Mouse (Mus musculus) erythroblast, adult 5-6 weeks (primary cell): ENCODE data around the gene Ccdc175. TPM values are rescaled to one million over a fixed set of nuclear protein-coding genes. Genes with fewer than 3 reads are reported as not detected.

ENCODE experiments used
- ATAC-seq: replicated peaks from 2 replicates; pipeline ENCODE4 v1.8.0; 2016; ENCODE audit warnings: moderate number of reproducible peaks, mild to moderate bottlenecking, moderate TSS enrichment, inconsistent platforms; ENCODE audit not compliant: poor library complexity, low FRiP score, severe bottlenecking
- total RNA-seq, 2 experiments: library from RNA; stranded (forward) in 1 of 2; stranded (reverse) in 1 of 2; fragments of 150-400 nt in 1 of 2; fragments of 200-764, 138-1000 nt in 1 of 2; gene quantifications; 2 replicates each; pipeline versions ENCODE4 v1.2.3 to v1.2.4; 2015 to 2017; ENCODE audit warnings: low replicate concordance in 2 of 2

The Ccdc175 gene
- total RNA-seq, 2 experiments from 2014 or later: not detected

DNA sequence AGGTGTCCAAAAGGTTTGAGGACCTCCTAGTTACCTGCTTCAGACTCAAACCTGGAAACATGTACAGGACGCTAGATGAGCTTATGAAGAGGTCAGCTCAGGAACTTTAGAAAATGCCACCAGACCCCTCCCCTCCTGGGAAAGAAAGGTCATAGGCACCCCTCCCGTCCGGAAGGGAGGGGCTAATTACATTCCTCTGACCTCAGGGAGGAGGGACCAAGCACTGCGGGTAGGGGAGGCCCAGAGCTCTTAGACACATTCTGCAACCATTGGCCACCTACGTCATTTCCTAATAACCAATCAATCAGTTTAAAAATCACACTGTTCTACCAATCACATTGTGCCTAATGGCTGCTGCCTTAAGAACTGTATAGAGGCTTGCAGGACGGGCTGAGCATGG, 132.3 kb downstream of the Ccdc175 start:
- no peak for ATAC-seq

Other genes with a start within 250 kb of the Ccdc175 start
- not detected in 2 replicates for gene Gpr135, start 113.9 kb downstream of the Ccdc175 start, total RNA-seq (2015; ENCODE audit: low replicate concordance)
- not detected in 2 replicates for gene Gpr135, start 113.9 kb downstream of the Ccdc175 start, total RNA-seq (2017; ENCODE audit: low replicate concordance)
- gene L3hypdh, start 99.6 kb downstream of the Ccdc175 start, total RNA-seq (2015; ENCODE audit: low replicate concordance): not detected in 2 replicates
- not detected in 2 replicates for gene L3hypdh, start 99.6 kb downstream of the Ccdc175 start, total RNA-seq (2017; ENCODE audit: low replicate concordance)
- gene Jkamp, start 99.4 kb downstream of the Ccdc175 start, total RNA-seq (2015; ENCODE audit: low replicate concordance): 4.4 and 9.8 TPM in 2 replicates
- gene Jkamp, start 99.4 kb downstream of the Ccdc175 start, total RNA-seq (2017; ENCODE audit: low replicate concordance): 2.9 and 3.0 TPM in 2 replicates
- 0.63 TPM in 1 of 2 replicates, not detected in the other for gene Rtn1, start 224.0 kb upstream of the Ccdc175 start, total RNA-seq (2015; ENCODE audit: low replicate concordance)
- gene Rtn1, start 224.0 kb upstream of the Ccdc175 start, total RNA-seq (2017; ENCODE audit: low replicate concordance): not detected in 2 replicates